Mouse (Mus musculus) induced T-regulatory cell, adult 2 months (primary cell): ENCODE measurements around the gene Hpgd.

Experiments used
- DNase-seq: peaks from one replicate; pipeline ENCODE4 v3.0.0-alpha.2; 2012; ENCODE audit warnings: low read depth

The Hpgd gene

GRCm38 (mm10) chr8:56327709-56328108, 33.3 kb downstream of the Hpgd start:
- no peak for DNase-seq

DNA sequence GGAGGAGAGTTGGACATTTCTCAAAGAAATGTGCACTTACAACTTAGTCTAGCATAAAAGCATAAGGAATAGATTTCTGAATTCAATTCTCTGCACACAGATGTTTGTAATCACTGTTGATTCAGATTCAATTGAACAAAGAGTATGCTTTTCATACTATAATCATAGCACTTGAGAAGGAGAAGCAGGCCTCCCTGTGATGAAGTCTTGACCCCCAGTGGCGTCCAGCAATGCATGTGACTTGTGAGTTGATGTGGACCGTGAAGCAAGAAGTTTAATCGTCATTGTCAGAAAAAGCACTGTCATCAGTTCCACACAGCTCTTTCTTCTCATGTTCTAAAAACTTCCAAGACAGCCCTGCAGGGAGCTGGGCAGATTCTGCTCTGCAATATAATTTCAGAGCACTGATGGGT, 33.8 kb downstream of the Hpgd start:
- no peak for DNase-seq

GRCm38 (mm10) chr8:56335390-56336000, 41.1 kb downstream of the Hpgd start:
- no peak for DNase-seq

- DNase-seq, result no peak
These were observed 42.4 kb downstream of the Hpgd start for GRCm38 (mm10) chr8:56336771-56337170.

GRCm38 (mm10) chr8:56343505-56343904, 49.1 kb downstream of the Hpgd start:
- DNase-seq, result no peak

GRCm38 (mm10) chr8:56343940-56344339, 49.6 kb downstream of the Hpgd start:
- DNase-seq, result no peak

DNA sequence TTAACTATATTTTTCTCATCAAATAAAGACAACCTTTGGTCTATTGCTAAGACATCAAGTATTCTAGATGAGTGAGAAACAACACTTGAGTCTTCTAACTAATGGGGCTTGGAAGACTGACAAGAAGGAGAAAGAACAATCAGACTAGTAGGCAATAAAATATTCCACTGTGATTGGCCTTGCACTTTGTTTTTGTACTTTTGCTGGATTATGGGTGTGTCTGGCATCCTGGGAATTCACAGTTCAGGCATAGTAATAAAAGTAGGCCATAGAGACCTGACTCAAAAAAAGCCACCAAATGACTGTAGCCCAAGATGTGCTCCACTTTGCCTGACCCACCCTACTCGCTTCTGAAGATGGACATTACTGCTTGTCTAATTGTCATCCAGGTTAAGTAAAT, 50.0 kb downstream of the Hpgd start:
- no peak for DNase-seq

DNA sequence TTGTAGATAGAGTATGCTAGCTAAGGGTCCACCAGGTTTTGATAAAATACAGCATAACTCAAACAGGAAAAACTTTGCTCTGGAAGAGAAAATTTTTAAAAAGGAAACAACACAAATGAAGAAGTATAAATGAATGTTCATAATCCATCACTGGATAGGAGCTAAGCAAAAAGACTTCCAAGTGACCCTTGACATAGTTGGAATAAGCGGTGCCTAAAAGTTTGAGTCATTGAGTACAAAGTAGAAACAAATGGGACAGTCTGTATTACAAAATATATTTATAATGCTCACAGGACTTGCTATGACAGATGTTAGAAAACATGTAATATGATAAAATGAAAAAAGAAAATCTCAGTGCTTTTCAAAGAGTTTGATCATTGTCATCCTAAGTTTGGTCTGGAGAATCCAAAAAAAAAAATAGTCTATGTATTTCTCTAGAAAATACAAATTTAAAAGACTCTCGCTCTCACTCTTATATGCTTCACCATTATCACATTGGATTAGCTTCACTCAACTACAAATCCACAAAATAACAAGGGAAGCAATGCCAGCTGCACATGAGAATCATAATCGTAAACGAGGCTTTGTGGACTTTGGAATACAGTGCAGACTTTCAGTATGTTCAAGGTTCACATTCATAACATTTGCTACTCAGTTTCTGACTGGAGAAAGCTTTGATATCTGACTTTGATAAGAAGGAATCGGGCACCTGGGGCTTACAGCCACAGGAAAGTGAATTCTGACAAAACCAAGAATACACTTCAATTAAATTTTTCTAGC, 51.4 kb downstream of the Hpgd start:
- DNase-seq, result no peak

DNA sequence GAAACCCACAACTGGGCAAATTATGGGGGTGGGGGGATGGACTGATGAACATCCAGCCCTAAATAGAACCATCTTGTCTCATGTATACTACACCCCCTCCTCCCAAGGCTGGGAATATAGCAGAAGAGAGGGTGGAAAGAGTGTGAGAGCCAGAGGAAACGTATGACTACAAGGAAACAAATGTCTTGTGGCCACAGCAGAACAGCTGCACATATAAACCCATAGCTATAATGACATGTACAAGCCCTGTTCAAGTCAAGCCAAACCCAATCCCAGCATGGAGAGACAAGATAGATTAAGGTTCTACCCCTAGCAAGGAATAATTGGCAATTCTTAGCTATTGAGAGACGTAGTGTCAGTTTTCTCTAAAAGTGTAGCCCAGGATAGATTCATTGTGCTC, 68.8 kb downstream of the Hpgd start:
- DNase-seq, result no peak
